Mouse (Mus musculus) gastrocnemius, postnatal 4 days (tissue): Measurements from ENCODE around the gene Gbp5. TPM values are rescaled to one million over a fixed set of nuclear protein-coding genes. Genes with fewer than 3 reads are reported as not detected.

Experiments
- DNase-seq, 2 experiments: peaks; one replicate each; pipeline ENCODE4 v3.0.0; 2021 to 2022; ENCODE audit warnings: low spot score in 2 of 2, mixed read lengths in 2 of 2
- long read RNA-seq, 2 experiments: library from polyadenylated mRNA; stranded (forward); transcript quantifications; one replicate each; pipeline ENCODE4 v2.0.0; 2021
- total RNA-seq, 2 experiments: library from RNA; stranded (reverse); gene quantifications; 2 replicates each; pipeline ENCODE4 v1.2.3; 2021

Gene Gbp5
- total RNA-seq, result 1 to 10 TPM; 3.0 TPM
- long read RNA-seq, experiment 1, result 0 reads
- long read RNA-seq, experiment 2, result 0 reads

GRCm38 (mm10) chr3:142493536-142494061, at the start of gene Gbp5:
TSS of gene Gbp5 (plus strand) at chr3:142493978.
- DNase-seq, result peak in 1 of 2 experiments; percentile 52

- DNase-seq, result no peak
Measured at GRCm38 (mm10) chr3:142454198-142454597, 39.6 kb upstream of the Gbp5 start.

GRCm38 (mm10) chr3:142459241-142459640, 34.5 kb upstream of the Gbp5 start:
- no peak for DNase-seq

- no peak for DNase-seq
Measured at GRCm38 (mm10) chr3:142462764-142463751, 30.7 kb upstream of the Gbp5 start.

- DNase-seq, result no peak
Measured at GRCm38 (mm10) chr3:142474349-142474983, 19.3 kb upstream of the Gbp5 start.

GRCm38 (mm10) chr3:142475913-142476312, 17.9 kb upstream of the Gbp5 start:
- peak in 1 of 2 experiments; percentile 37 for DNase-seq

- no peak for DNase-seq
Measured at GRCm38 (mm10) chr3:142477866-142478265, 15.9 kb upstream of the Gbp5 start.

- no peak for DNase-seq
Measured at GRCm38 (mm10) chr3:142478360-142478759, 15.4 kb upstream of the Gbp5 start.

- DNase-seq, result peak in 1 of 2 experiments; percentile 58
Measured at GRCm38 (mm10) chr3:142490465-142490864, 3.3 kb upstream of the Gbp5 start.

GRCm38 (mm10) chr3:142495146-142495655, 1.4 kb downstream of the Gbp5 start:
- DNase-seq, result no peak

GRCm38 (mm10) chr3:142496113-142497101, 2.6 kb downstream of the Gbp5 start:
- DNase-seq, result no peak

GRCm38 (mm10) chr3:142497123-142497841, 3.5 kb downstream of the Gbp5 start:
- DNase-seq, result no peak

GRCm38 (mm10) chr3:142498941-142499340, 5.2 kb downstream of the Gbp5 start:
- no peak for DNase-seq

GRCm38 (mm10) chr3:142528116-142528515, 34.3 kb downstream of the Gbp5 start:
- no peak for DNase-seq

GRCm38 (mm10) chr3:142529597-142529996, 35.8 kb downstream of the Gbp5 start:
- no peak for DNase-seq

GRCm38 (mm10) chr3:142530087-142530953, 36.5 kb downstream of the Gbp5 start, which contains the start of gene Gbp7:
TSS of gene Gbp7 (plus strand) at chr3:142530342.
- DNase-seq, result peak in 1 of 2 experiments; percentile 43

- DNase-seq, result no peak
Measured at GRCm38 (mm10) chr3:142531595-142531994, 37.8 kb downstream of the Gbp5 start.

GRCm38 (mm10) chr3:142533185-142533584, 39.4 kb downstream of the Gbp5 start:
- DNase-seq, result no peak

- no peak for DNase-seq
Measured at GRCm38 (mm10) chr3:142535667-142536066, 41.9 kb downstream of the Gbp5 start.
